Mouse (Mus musculus) CH12.LX (cell line): ENCODE measurements at regions not wholly inside any gene's neighbourhood (a gene's known extent, or its start where the extent isn't known, plus 50 kb on each side); places are given as distances from the start of the nearest gene placed in this dataset.

Experiments used
- DNase-seq: peaks from one replicate; pipeline ENCODE4 v3.0.0-alpha.2; 2013; ENCODE audit errors: extremely low read depth
- H3K27ac ChIP-seq: 2 replicates; pipeline ENCODE4 v1.5.1; 2012; ENCODE audit warnings: low read depth, mild to moderate bottlenecking, control low read depth, moderate library complexity; ENCODE audit not compliant: insufficient read depth
- H3K27me3 ChIP-seq: replicated peaks from 2 replicates; pipeline ENCODE3; 2012; ENCODE audit warnings: inconsistent platforms
- H3K36me3 ChIP-seq, 2 experiments: replicated peaks in 1 of 2; 2 replicates each; pipeline versions ENCODE3 to v1.6.1; 2012; ENCODE audit warnings: inconsistent platforms in 1 of 2, low read length in 1 of 2, mild to moderate bottlenecking in 1 of 2, mixed read lengths in 1 of 2, moderate library complexity in 1 of 2; ENCODE audit not compliant: control insufficient read depth in 1 of 2, insufficient read depth in 1 of 2
- H3K4me1 ChIP-seq, 2 experiments: 2 replicates each; pipeline ENCODE4 v1.6.1; 2012; ENCODE audit warnings: inconsistent platforms in 1 of 2, moderate library complexity in 1 of 2; ENCODE audit not compliant: insufficient read depth in 2 of 2, control insufficient read depth in 1 of 2
- H3K4me2 ChIP-seq: 2 replicates; pipeline ENCODE4 v1.6.1; 2012; ENCODE audit warnings: low read depth, mild to moderate bottlenecking, control low read depth; ENCODE audit not compliant: poor library complexity, insufficient read depth, severe bottlenecking
- H3K4me3 ChIP-seq, 3 experiments: fragments of 150-350 bp in 1 of 3; sonication (generic) in 1 of 3; replicated peaks in 1 of 3; 2 replicates each; pipeline versions ENCODE3 to v1.5.1; 2011 to 2012; ENCODE audit warnings: low read depth in 2 of 3, low read length in 2 of 3, mild to moderate bottlenecking in 2 of 3, moderate library complexity in 2 of 3, control low read depth in 1 of 3, improper control_type of control experiment in 1 of 3, inconsistent platforms in 1 of 3, mixed read lengths in 1 of 3; ENCODE audit not compliant: poor library complexity in 1 of 3
- H3K79me2 ChIP-seq: replicated peaks from 2 replicates; pipeline ENCODE4 v1.6.1; 2012; ENCODE audit warnings: mild to moderate bottlenecking, moderate library complexity; ENCODE audit not compliant: control insufficient read depth, poor library complexity, insufficient read depth, severe bottlenecking; ENCODE audit errors: extremely low read depth
- H3K9ac ChIP-seq: 2 replicates; pipeline ENCODE4 v1.6.1; 2012; ENCODE audit warnings: low read depth, mild to moderate bottlenecking, control low read depth, moderate library complexity; ENCODE audit not compliant: insufficient read depth
- H3K9me3 ChIP-seq: replicated peaks from 2 replicates; pipeline ENCODE3; 2012; ENCODE audit warnings: low read length, inconsistent platforms, mixed read lengths
- BHLHE40 ChIP-seq: IDR thresholded peaks from 2 replicates; pipeline ENCODE4 v1.6.1; 2011; ENCODE audit warnings: mild to moderate bottlenecking, low read depth, low read length, improper control_type of control experiment
- CHD2 ChIP-seq: IDR thresholded peaks from 2 replicates; pipeline ENCODE4 v1.6.1; 2011; ENCODE audit warnings: low read length, improper control_type of control experiment
- CTCF ChIP-seq, 2 experiments: IDR thresholded peaks in 1 of 2; conservative IDR thresholded peaks in 1 of 2; 2 replicates each; pipeline ENCODE4 v1.5.1; 2011 to 2012; ENCODE audit warnings: low read depth in 2 of 2, low read length in 2 of 2, improper control_type of control experiment in 1 of 2, inconsistent platforms in 1 of 2, mild to moderate bottlenecking in 1 of 2, moderate library complexity in 1 of 2
- E2F4 ChIP-seq: IDR thresholded peaks from 2 replicates; pipeline ENCODE4 v1.6.1; 2011; ENCODE audit warnings: low read depth, low read length, improper control_type of control experiment; ENCODE audit not compliant: insufficient replicate concordance
- ELF1 ChIP-seq: IDR thresholded peaks from 2 replicates; pipeline ENCODE4 v1.6.1; 2014; ENCODE audit warnings: low read depth, mild to moderate bottlenecking, inconsistent platforms, low read length, improper control_type of control experiment
- EP300 ChIP-seq: IDR thresholded peaks from 2 replicates; pipeline ENCODE4 v1.6.1; 2011; ENCODE audit warnings: low read length, improper control_type of control experiment
- HCFC1 ChIP-seq: IDR thresholded peaks from 2 replicates; pipeline ENCODE4 v1.6.1; 2012; ENCODE audit warnings: low read depth, mild to moderate bottlenecking, inconsistent platforms, low read length, improper control_type of control experiment
- IRF4 ChIP-seq: IDR thresholded peaks from 2 replicates; pipeline ENCODE4 v1.6.1; 2014; ENCODE audit warnings: low read depth, mild to moderate bottlenecking, inconsistent platforms, low read length, improper control_type of control experiment
- MEF2A ChIP-seq: IDR thresholded peaks from 2 replicates; pipeline ENCODE4 v1.6.1; 2014; ENCODE audit warnings: low read depth, mild to moderate bottlenecking, inconsistent platforms, low read length, improper control_type of control experiment, borderline replicate concordance
- MXI1 ChIP-seq: IDR thresholded peaks from 2 replicates; pipeline ENCODE4 v1.6.1; 2011; ENCODE audit warnings: mild to moderate bottlenecking, low read depth, low read length, improper control_type of control experiment
- MYC ChIP-seq: IDR thresholded peaks from 2 replicates; pipeline ENCODE4 v1.6.1; 2011; ENCODE audit warnings: low read depth, mild to moderate bottlenecking, improper control_type of control experiment, low read length
- POLR2A ChIP-seq: IDR thresholded peaks from 2 replicates; pipeline ENCODE4 v1.6.1; 2011; ENCODE audit warnings: low read depth, mild to moderate bottlenecking, improper control_type of control experiment, low read length
- POLR2AphosphoS2 ChIP-seq: IDR thresholded peaks from 2 replicates; pipeline ENCODE4 v1.6.1; 2011; ENCODE audit warnings: low read depth, low read length, improper control_type of control experiment
- RCOR1 ChIP-seq: conservative IDR thresholded peaks from 2 replicates; pipeline ENCODE4 v1.6.1; 2012; ENCODE audit warnings: low read depth, mild to moderate bottlenecking, inconsistent platforms, low read length, improper control_type of control experiment
- SIN3A ChIP-seq: IDR thresholded peaks from 2 replicates; pipeline ENCODE4 v1.6.1; 2012; ENCODE audit warnings: low read length, improper control_type of control experiment, inconsistent platforms
- SMC3 ChIP-seq: IDR thresholded peaks from 2 replicates; pipeline ENCODE4 v1.6.1; 2011; ENCODE audit warnings: low read depth, low read length, improper control_type of control experiment
- UBTF ChIP-seq: IDR thresholded peaks from 2 replicates; pipeline ENCODE4 v1.6.1; 2012; ENCODE audit warnings: low read depth, mild to moderate bottlenecking, inconsistent platforms, low read length, improper control_type of control experiment, moderate library complexity
- ZC3H11A ChIP-seq: IDR thresholded peaks from 2 replicates; pipeline ENCODE4 v1.6.1; 2012; ENCODE audit warnings: low read depth, mild to moderate bottlenecking, inconsistent platforms, low read length, improper control_type of control experiment
- ZNF384 ChIP-seq: IDR thresholded peaks from 2 replicates; pipeline ENCODE4 v1.6.1; 2012; ENCODE audit warnings: low read depth, low read length, improper control_type of control experiment, inconsistent platforms
- dilution Hi-C: fragments of 300-500 bp; cut with MboI; formaldehyde crosslinking; loops from 2 replicates; pipeline ENCODE4 v1.14.3; 2020; ENCODE audit warnings: low sequenced_read_pairs; ENCODE audit not compliant: extremely low pct_unique_long_range_greater_than_20kb, extremely low pct_ligation_motif_present
- in situ Hi-C: fragments of 300-500 bp; cut with MboI; formaldehyde crosslinking; loops from 3 replicates; pipeline ENCODE4 v1.14.3; 2019; ENCODE audit warnings: low sequenced_read_pairs, low pct_ligation_motif_present, low pct_unique_long_range_greater_than_20kb, mixed read lengths

DNA sequence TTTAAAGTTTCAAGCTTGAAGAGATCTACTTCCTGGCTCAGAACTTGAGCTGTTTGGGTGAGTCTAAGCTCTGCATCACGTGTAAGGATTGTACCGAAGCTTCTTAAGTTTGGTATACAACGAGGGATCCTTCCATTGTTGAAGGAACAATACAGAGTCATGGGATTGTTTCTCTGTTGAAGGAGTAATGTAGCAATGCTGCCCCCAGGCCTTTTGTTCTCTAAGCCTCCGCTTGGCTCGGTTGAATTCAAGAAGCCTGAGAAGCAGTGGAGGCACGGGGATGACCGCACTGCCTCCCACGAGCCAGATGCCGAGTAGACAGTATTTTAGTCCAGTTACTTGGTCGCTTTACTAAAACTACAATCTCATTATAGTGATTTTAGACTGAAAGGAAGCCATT lies 90.9 kb upstream of the Nampt start:
- H3K4me2 ChIP-seq: no peak overlapping the region
- DNase-seq: no peak
- H3K79me2 ChIP-seq: no peaks in the 10 kb centered on the region
- H3K4me1 ChIP-seq: peaks cover 0 to 3% of the 10 kb centered on the region in 2 experiments; a peak in 1 of 4 replicates
- TF ChIP-seq IRF4: no peak
- no peak for TF ChIP-seq E2F4
- no peak overlapping the region for H3K27ac ChIP-seq
- H3K4me3 ChIP-seq: no peak overlapping the region
- no peaks in the 10 kb centered on the region for H3K27me3 ChIP-seq
- in situ Hi-C loops: no loop called here
- H3K36me3 ChIP-seq: no peaks in the 10 kb centered on the region
- dilution Hi-C loops: no loop called here
- H3K9me3 ChIP-seq: peaks cover 3% of the 10 kb centered on the region
- no peak overlapping the region for H3K9ac ChIP-seq

DNA sequence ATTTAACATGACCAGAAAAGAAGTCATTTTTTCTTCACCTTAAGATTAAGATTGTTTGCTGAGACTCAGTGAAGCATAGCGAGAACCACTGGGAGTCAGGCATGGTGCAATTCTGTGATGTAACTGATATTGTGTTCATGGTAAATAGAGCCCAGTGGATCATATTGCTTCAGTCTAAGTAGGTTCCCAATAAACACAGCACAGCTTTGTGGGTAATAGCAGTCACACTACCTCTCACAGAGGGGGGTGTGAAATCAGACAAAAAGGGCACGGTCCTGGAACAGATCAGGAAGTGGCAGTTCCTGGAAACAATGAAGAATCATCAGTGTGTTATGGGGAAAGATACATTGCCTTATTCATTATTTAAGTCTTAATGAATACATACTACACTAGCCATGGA lies 84.1 kb upstream of the Nampt start:
- no peak overlapping the region for H3K4me2 ChIP-seq
- no peak overlapping the region for H3K27ac ChIP-seq
- in situ Hi-C loops: no loop called here
- H3K36me3 ChIP-seq: no peaks in the 10 kb centered on the region
- no peaks in the 10 kb centered on the region for H3K27me3 ChIP-seq
- dilution Hi-C loops: no loop called here
- H3K9me3 ChIP-seq: peaks cover 3% of the 10 kb centered on the region
- no peaks in the 10 kb centered on the region for H3K79me2 ChIP-seq
- H3K4me3 ChIP-seq: no peak overlapping the region
- H3K9ac ChIP-seq: no peak overlapping the region
- no peak for DNase-seq
- TF ChIP-seq BHLHE40 (no peak), E2F4 (no peak), POLR2AphosphoS2 (no peak), SIN3A (no peak), POLR2A (no peak), CTCF (conservative IDR thresholded peaks at IDR 0.05 in 1 of 2, IDR thresholded peaks at IDR 0.05 in 1 of 2; ENCODE audit: low read depth in 2 of 2, low read length in 2 of 2) (no peak), UBTF (no peak), RCOR1 (no peak), MYC (no peak), ZNF384 (no peak), SMC3 (no peak), EP300 (no peak), ELF1 (no peak), HCFC1 (no peak), MXI1 (no peak), ZC3H11A (no peak), CHD2 (no peak), MEF2A (no peak)
- peaks cover 0 to 3% of the 10 kb centered on the region in 2 experiments; a peak in 1 of 4 replicates for H3K4me1 ChIP-seq
